Mouse (Mus musculus) neural tube, embryonic 12.5 days (tissue): ENCODE results near the gene Gsn. TPM values are rescaled to one million over a fixed set of nuclear protein-coding genes. Genes with fewer than 3 reads are reported as not detected.

Source experiments
- ATAC-seq: fragments of 200-750 bp; cut with Nextera tagmentation; 2 replicates; pipeline ENCODE4 v1.8.0; 2017; ENCODE audit warnings: low read depth, mild to moderate bottlenecking, moderate TSS enrichment, moderate library complexity; ENCODE audit not compliant: low FRiP score
- H3K27ac ChIP-seq: fragments of 300-500 bp; sonication (generic); 2 replicates; pipeline ENCODE4 v1.5.1; 2016
- H3K27me3 ChIP-seq: fragments of 300-500 bp; sonication (generic); replicated peaks from 2 replicates; pipeline ENCODE4 v1.6.1; 2016; ENCODE audit warnings: mild to moderate bottlenecking
- H3K36me3 ChIP-seq: fragments of 300-500 bp; sonication (generic); 2 replicates; pipeline ENCODE4 v1.6.1; 2016; ENCODE audit warnings: mild to moderate bottlenecking
- H3K4me1 ChIP-seq: fragments of 300-500 bp; sonication (generic); 2 replicates; pipeline ENCODE4 v1.6.1; 2016
- H3K4me2 ChIP-seq: fragments of 300-500 bp; sonication (generic); replicated peaks from 2 replicates; pipeline ENCODE4 v1.6.1; 2016; ENCODE audit warnings: mild to moderate bottlenecking
- H3K4me3 ChIP-seq: fragments of 300-500 bp; sonication (generic); 2 replicates; pipeline ENCODE4 v1.5.1; 2016
- H3K9ac ChIP-seq: fragments of 300-500 bp; sonication (generic); 2 replicates; pipeline ENCODE4 v1.6.1; 2016; ENCODE audit warnings: mild to moderate bottlenecking
- H3K9me3 ChIP-seq: fragments of 300-500 bp; sonication (generic); 2 replicates; pipeline ENCODE4 v1.6.1; 2016; ENCODE audit warnings: mild to moderate bottlenecking
- WGBS: fragments of 180-500 bp; shearing (Covaris S2); methylation state at CpG from one replicate; pipeline ENCODE4 v1.1.7; 2016; 5-methylcytosine and 5-hydroxymethylcytosine counted together
- polyA plus RNA-seq: library from polyadenylated mRNA; unstranded; fragments of >200 nt; fragmentation: Nextera tagmentation; extraction: Ambion mirVana; gene quantifications from 2 replicates; pipeline ENCODE4 v1.2.1, GENCODE M21; 2016

Gsn gene
- polyA plus RNA-seq, 1 experiment from 2014 or later: 39.0 TPM

GRCm38 (mm10) chr2:35267876-35268566, 11.8 kb downstream of the Gsn start:
- Histone ChIP-seq H3K4me3 (no peak overlapping the region), H3K4me2 (no peak overlapping the region), H3K9ac (no peak overlapping the region), H3K27ac (no peak overlapping the region), H3K9me3 (no peaks in the 10 kb centered on the region), H3K36me3 (no peaks in the 10 kb centered on the region), H3K4me1 (peaks cover 11% of the 10 kb centered on the region; the same call in 1 of the 2 replicates), H3K27me3 (no peaks in the 10 kb centered on the region; the same call in 1 of the 2 replicates)
- ATAC-seq: no peak
- WGBS: 85% methylated on average over 10 of the region's 10 CpGs

DNA sequence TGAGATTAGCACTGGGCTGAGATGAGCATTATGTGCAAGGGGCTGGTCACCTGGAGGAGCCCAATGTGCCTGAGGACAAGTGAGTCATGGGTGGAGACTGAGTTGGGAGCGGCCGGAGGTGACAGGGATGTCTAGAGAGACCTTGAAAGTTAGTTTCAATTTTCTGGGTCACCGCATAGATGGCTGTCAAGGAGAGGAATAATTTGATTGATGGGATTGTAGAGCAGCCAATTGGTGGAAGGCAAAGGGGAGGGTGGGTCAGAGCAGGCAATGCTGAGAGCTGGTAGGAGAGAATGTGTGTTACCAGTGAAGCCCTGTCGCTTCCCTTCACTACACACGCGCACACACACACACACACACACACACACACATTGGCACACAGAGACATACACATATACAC, 13.0 kb downstream of the Gsn start:
- Histone ChIP-seq H3K4me1 (peaks cover 11% of the 10 kb centered on the region; the same call in 1 of the 2 replicates), H3K4me2 (no peak overlapping the region), H3K9ac (no peak overlapping the region), H3K36me3 (no peaks in the 10 kb centered on the region), H3K9me3 (no peaks in the 10 kb centered on the region), H3K4me3 (no peak overlapping the region), H3K27ac (no peak overlapping the region), H3K27me3 (no peaks in the 10 kb centered on the region; the same call in 1 of the 2 replicates)
- 83% methylated on average over 6 of the region's 6 CpGs for WGBS
- no peak for ATAC-seq

GRCm38 (mm10) chr2:35269716-35270260, 13.6 kb downstream of the Gsn start:
- Histone ChIP-seq H3K4me1 (peaks cover 11% of the 10 kb centered on the region; the same call in 1 of the 2 replicates), H3K9me3 (no peaks in the 10 kb centered on the region), H3K9ac (no peak overlapping the region), H3K4me2 (no peak overlapping the region), H3K4me3 (no peak overlapping the region), H3K36me3 (no peaks in the 10 kb centered on the region), H3K27ac (no peak overlapping the region), H3K27me3 (no peaks in the 10 kb centered on the region)
- no peak for ATAC-seq
- 72% methylated on average over 4 of the region's 4 CpGs for WGBS

GRCm38 (mm10) chr2:35270531-35270984, 14.4 kb downstream of the Gsn start:
- Histone ChIP-seq H3K4me1 (peaks cover 11% of the 10 kb centered on the region; the same call in 1 of the 2 replicates), H3K4me3 (no peak overlapping the region), H3K36me3 (no peaks in the 10 kb centered on the region), H3K9me3 (no peaks in the 10 kb centered on the region), H3K4me2 (0 out of 2 replicates have a peak overlapping the region, but pooled peaks have one; percentile 38), H3K27ac (no peak overlapping the region), H3K27me3 (no peaks in the 10 kb centered on the region), H3K9ac (no peak overlapping the region)
- 10% methylated on average over 10 of the region's 10 CpGs for WGBS
- ATAC-seq: 0 out of 2 replicates have a peak, but pooled peaks have one; percentile 45

DNA sequence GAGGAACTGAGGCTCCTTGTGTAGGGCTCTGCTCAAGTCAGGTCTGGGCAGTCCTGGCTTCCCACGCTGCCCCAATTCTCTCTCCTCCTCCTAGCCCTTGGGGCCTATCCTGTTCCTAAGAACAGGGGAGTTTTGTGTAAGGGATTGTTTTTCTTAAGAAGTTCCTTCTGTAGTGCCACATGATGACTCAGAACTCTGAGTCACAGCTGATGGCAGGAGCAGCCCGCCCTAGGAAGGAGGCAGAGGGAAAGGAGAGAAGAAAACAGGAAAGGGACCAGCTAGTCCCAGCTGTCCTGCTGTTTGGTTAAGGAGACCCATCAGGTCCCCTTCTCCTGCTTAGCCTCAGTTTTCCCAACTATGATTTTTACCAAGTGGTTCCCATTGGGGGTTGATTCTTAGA, 15.6 kb downstream of the Gsn start:
- Histone ChIP-seq H3K27me3 (no peaks in the 10 kb centered on the region), H3K36me3 (no peaks in the 10 kb centered on the region), H3K4me3 (no peak overlapping the region), H3K9me3 (no peaks in the 10 kb centered on the region), H3K4me2 (no peak overlapping the region), H3K9ac (no peak overlapping the region), H3K27ac (no peak overlapping the region), H3K4me1 (peaks cover 11% of the 10 kb centered on the region; the same call in 1 of the 2 replicates)
- 62% methylated on average over 2 of the region's 2 CpGs for WGBS
- no peak for ATAC-seq

- H3K27ac ChIP-seq: no peak overlapping the region
- no peaks in the 10 kb centered on the region for H3K9me3 ChIP-seq
- H3K27me3 ChIP-seq: no peaks in the 10 kb centered on the region
- no peak overlapping the region for H3K9ac ChIP-seq
- no peaks in the 10 kb centered on the region for H3K36me3 ChIP-seq
- no peak for ATAC-seq
- no peak overlapping the region for H3K4me2 ChIP-seq
- no peak overlapping the region for H3K4me3 ChIP-seq
- 87% methylated on average over 6 of the region's 6 CpGs for WGBS
- H3K4me1 ChIP-seq: peaks cover 11% of the 10 kb centered on the region; the same call in 1 of the 2 replicates
Observed at GRCm38 (mm10) chr2:35272881-35273280, 16.7 kb downstream of the Gsn start.

GRCm38 (mm10) chr2:35273536-35273935, 17.4 kb downstream of the Gsn start:
- whole genome bisulfite sequencing: 40% methylated on average over 2 of the region's 2 CpGs
- ATAC-seq: no peak
- peaks cover 11% of the 10 kb centered on the region; the same call in 1 of the 2 replicates for H3K4me1 ChIP-seq
- H3K27me3 ChIP-seq: no peaks in the 10 kb centered on the region
- H3K4me2 ChIP-seq: no peak overlapping the region
- H3K36me3 ChIP-seq: no peaks in the 10 kb centered on the region
- no peak overlapping the region for H3K9ac ChIP-seq
- no peak overlapping the region for H3K4me3 ChIP-seq
- H3K9me3 ChIP-seq: no peaks in the 10 kb centered on the region
- no peak overlapping the region for H3K27ac ChIP-seq

DNA sequence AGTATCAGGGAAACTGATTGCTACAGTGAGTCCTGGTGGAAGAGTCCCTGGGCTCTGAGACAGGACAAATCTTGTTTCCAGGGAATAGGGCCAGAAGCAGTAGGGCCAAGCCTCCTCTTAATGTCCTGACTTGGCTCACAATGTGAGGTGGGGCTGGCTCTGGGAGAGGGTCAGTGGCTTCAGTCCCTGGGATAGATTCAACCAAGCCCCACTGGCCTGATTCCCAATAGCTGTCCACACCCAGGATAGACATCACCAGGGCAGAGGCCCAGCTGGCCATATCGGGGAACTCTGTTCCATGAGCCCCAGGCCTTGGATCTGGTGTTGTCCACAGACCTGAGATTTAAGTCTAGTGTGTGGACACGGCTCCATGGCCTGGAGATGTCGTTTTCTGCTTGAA, 21.5 kb downstream of the Gsn start:
- Histone ChIP-seq H3K4me1 (peaks cover 7% of the 10 kb centered on the region), H3K27me3 (peaks cover 16% of the 10 kb centered on the region), H3K27ac (no peak overlapping the region), H3K9ac (no peak overlapping the region), H3K4me2 (no peak overlapping the region), H3K36me3 (no peaks in the 10 kb centered on the region), H3K4me3 (no peak overlapping the region), H3K9me3 (no peaks in the 10 kb centered on the region)
- whole genome bisulfite sequencing: 83% methylated on average over 3 of the region's 3 CpGs
- ATAC-seq: no peak

- Histone ChIP-seq H3K4me2 (no peak overlapping the region), H3K9ac (no peak overlapping the region), H3K4me3 (no peak overlapping the region), H3K27me3 (peaks cover 26% of the 10 kb centered on the region), H3K4me1 (peaks cover 7% of the 10 kb centered on the region), H3K9me3 (no peaks in the 10 kb centered on the region), H3K27ac (no peak overlapping the region), H3K36me3 (no peaks in the 10 kb centered on the region)
- WGBS: 85% methylated on average over 7 of the region's 7 CpGs
- ATAC-seq: no peak
Observed at GRCm38 (mm10) chr2:35278371-35279210, 22.4 kb downstream of the Gsn start.

- Histone ChIP-seq H3K4me2 (no peak overlapping the region), H3K9ac (no peak overlapping the region), H3K4me3 (no peak overlapping the region), H3K27me3 (peaks cover 31% of the 10 kb centered on the region), H3K27ac (no peak overlapping the region), H3K4me1 (peaks cover 7% of the 10 kb centered on the region), H3K36me3 (no peaks in the 10 kb centered on the region), H3K9me3 (no peaks in the 10 kb centered on the region)
- WGBS: 61% methylated on average over 3 of the region's 3 CpGs
- no peak for ATAC-seq
Observed at GRCm38 (mm10) chr2:35280001-35280400, 23.8 kb downstream of the Gsn start.

- Histone ChIP-seq H3K9me3 (no peaks in the 10 kb centered on the region), H3K4me3 (peak overlapping the region; percentile 26), H3K36me3 (no peaks in the 10 kb centered on the region), H3K27me3 (peaks cover 31% of the 10 kb centered on the region), H3K4me2 (peak overlapping the region; percentile 56), H3K9ac (peak overlapping the region; percentile 33; the same call in 1 of the 2 replicates), H3K4me1 (peaks cover 7% of the 10 kb centered on the region), H3K27ac (no peak overlapping the region)
- 2% methylated on average over 32 of the region's 32 CpGs for WGBS
- ATAC-seq: no peak
Observed at GRCm38 (mm10) chr2:35282214-35282613, 26.0 kb downstream of the Gsn start.

GRCm38 (mm10) chr2:35283997-35284396, 27.8 kb downstream of the Gsn start:
- Histone ChIP-seq H3K4me1 (peaks cover 7% of the 10 kb centered on the region), H3K9me3 (no peaks in the 10 kb centered on the region), H3K27ac (no peak overlapping the region), H3K27me3 (peaks cover 31% of the 10 kb centered on the region), H3K9ac (no peak overlapping the region), H3K36me3 (no peaks in the 10 kb centered on the region), H3K4me3 (no peak overlapping the region), H3K4me2 (no peak overlapping the region)
- ATAC-seq: no peak
- WGBS: 83% methylated on average over 4 of the region's 4 CpGs
